Mouse (Mus musculus): ENCODE measurements at regions not wholly inside any gene's neighbourhood (a gene's known extent, or its start where the extent isn't known, plus 50 kb on each side); places are given as distances from the start of the nearest gene placed in this dataset.
A peak's percentile ranks its signal among the peaks of the same experiment; 100 is the strongest.

DNA sequence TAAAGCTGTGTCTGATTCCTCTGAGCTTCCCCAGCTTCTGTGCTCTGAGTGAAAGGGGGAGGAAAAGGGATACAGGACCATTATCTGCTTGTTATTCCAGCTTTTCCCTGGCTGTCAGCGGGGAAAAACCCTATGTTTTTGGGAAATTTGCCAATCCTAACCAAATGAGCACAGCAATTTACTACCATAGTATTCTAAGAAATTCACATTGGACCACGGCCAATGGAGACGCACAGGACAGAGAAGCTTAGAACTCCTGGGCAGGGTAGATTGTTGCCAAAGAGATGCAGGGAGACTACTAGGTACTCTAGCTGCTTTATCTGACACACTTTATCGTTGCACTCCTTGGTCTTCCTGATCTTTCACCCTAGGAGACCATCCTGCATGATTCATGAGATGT is 303.2 kb downstream of the Olfm3 start:
- DNase-seq (ENCODE audit: low spot score in 2 of 2): no peak

DNA sequence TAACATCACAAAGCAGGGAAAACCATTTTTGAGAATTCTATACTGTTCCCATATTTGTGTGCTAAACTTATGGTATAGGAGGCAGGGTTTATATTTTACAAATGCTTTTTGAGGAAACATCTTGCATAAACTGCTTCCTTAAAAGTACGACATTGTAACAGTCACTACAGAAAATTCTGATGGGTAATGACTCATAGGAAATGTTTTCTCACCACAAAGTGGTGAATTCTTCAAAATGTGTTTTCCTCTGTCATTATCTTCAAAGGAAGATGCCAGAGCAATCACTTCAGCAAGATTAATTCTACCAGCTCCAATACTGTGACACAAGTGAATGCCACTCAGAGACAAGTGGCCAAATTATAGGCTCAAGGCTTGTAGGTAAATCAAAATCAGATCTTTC is 308.0 kb downstream of the Olfm3 start:
- no peak for DNase-seq (ENCODE audit: low spot score in 2 of 2)

DNA sequence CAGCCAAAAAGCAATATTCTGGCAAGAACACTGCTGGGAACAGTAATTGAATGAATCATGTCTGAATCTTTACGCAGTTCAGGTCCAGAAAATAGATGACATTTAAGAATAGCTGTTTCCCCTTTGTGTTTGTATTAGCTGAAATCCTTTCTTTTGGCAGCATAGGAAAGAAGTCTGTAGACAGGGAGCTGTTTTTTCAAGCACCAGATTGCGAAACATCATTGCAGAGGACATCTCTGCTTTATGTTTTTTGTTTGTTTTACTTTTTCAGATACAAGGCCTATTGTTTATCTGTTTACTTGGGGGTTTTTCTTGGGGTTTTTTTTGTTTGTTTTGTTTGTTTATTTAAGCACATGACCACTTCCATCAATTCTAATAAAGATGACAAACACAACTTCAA is 309.6 kb downstream of the Olfm3 start:
- no peak for DNase-seq (ENCODE audit: low spot score in 2 of 2)

DNA sequence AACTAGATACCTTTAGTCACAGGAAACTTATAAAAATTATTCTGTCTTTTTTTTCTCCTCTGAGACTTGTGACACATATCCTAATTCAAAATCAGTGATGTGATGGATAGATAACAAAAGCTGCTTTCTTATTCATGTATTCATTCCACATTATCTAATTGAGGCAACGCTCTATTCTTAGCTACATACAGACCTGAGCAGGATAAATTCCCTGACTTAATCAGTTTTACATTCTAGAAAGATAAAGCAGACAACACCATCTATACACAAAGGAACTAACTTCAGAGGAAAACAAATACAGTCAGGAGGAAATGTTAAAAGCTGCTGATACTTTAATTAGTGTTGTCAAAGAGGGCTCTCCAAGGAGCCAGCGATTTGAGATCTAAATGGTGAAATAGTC is 336.6 kb downstream of the Olfm3 start:
- DNase-seq (ENCODE audit: low spot score in 2 of 2): no peak

DNA sequence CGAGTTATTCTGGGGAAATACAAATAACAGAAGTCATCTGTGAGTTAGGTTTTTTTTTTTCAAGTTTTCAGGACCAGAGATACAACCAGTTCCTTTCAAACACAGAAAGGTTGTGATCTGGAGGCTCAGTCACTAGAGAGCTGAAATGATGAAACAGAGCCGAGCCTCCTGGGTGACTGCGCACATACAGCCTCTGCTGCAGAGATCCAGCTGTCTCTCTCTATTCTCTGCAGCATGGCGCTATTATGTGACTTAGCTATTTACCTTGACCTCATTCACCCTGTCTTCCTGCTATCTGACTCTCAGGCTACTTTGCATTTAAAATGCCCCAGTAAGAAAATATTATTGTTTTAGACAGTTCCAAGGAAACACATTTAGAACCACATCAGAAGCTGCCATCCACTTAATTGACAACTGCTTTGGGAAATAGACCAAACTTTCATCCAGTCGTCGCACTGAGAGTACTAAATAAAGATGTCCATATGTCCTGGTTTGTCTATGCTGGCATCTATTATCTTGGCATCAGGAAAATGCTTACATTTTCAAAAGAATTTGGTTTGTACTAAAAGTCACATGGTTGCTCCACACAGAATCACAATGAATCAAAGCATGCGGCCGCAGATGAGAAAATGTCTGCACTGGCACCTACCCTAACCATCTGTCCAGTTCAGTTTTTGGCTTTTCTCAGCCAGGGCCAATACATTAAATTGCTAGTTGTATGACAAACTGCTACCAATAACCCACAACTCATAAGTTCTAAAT is 348.9 kb downstream of the Olfm3 start:
- DNase-seq (ENCODE audit: low spot score in 2 of 2): peak in 1 of 2 experiments; percentile 3

DNA sequence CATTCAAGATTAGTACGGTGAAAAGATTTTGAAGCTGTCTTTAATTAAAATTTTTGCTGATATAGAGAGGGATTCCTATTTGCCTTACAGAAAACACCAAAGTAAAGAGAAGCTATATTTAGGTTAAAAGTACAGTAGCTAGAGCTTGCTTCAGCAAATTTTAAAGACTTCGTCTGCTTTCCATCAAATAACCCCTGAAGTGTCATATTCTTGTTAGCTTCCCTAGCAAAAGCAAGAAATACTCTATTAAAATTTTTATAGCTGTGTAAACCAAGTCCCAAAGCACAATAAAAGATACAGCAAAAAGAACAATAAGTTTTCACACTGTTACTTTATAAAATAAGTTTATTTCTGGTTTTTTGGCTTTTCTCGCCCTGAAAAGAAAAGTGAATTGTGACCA is 372.3 kb downstream of the Olfm3 start:
- DNase-seq (ENCODE audit: low spot score in 2 of 2): no peak

DNA sequence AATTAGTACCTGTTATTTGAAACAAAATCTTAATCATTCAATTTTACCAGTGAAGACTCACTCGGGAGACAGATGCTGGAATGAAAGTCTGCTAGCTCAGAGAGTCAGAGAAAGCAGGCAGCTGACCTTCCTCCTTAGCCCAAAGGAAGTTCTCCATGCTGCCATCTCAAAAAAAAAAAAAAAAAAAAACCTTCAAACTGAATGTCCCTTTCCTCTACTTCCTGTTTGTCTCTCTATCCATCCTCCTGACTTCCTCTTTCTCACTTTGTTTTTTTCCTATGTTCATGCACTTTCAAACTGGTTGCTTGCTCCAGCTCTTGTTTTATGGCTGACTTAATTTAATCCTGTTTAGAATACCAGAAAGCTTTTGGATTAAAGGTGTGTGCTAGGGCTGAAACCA is 377.4 kb downstream of the Olfm3 start:
- DNase-seq (ENCODE audit: low spot score in 2 of 2): no peak

DNA sequence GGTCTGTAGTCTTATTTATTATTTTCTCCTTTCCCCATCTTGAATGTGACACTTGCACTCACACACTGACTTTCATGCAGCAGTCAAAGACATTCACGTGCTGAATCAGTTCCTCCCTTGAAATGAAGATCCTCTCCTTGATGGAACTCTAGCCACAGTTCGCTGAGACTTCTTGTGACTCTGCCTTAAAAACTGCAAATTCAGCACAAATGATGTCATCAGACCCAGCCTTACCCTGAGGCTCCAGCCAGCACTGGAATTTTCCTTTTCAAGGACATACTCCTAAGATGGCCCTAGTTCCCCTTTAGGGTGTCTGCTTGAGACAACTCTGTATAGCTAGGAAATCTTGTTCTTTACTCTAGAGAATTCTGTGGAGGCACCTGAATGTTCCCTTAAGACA is 380.6 kb downstream of the Olfm3 start:
- DNase-seq (ENCODE audit: low spot score in 2 of 2): no peak

All from layer of hippocampus, adult 8-10 months (tissue).